Mouse (Mus musculus): ENCODE results near the gene Heca. TPM values are rescaled to one million over a fixed set of nuclear protein-coding genes. Genes with fewer than 3 reads are reported as not detected.
"Not testable (repeated sequence)": the region's sequence is repeated elsewhere in the genome, so short reads cannot be mapped to it uniquely, and the experiment has no call there.

The Heca gene
- polyA plus RNA-seq, 1 experiment from 2014 or later = 8.5 TPM

DNA sequence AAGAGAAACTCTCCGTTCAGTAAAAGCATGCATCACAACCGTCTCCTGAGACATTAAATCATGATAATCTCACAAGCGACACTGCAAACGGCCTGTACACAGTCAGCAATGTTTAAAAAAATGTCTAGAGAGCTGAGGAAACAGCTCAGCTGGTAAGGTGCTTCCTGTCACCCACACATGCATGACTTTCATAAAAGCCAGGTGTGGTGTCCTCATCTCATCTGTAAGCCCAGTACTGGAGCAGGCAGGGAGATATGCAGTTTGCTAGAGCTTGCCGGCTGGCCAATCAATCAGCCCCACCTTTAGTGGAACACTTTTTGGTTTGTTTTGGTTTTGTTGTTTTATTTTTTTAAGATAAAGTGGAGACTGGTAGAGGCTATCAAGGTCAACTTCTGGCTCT, 27.9 kb downstream of the Heca start:
- ATAC-seq (ENCODE audit: low read depth) = no peak

DNA sequence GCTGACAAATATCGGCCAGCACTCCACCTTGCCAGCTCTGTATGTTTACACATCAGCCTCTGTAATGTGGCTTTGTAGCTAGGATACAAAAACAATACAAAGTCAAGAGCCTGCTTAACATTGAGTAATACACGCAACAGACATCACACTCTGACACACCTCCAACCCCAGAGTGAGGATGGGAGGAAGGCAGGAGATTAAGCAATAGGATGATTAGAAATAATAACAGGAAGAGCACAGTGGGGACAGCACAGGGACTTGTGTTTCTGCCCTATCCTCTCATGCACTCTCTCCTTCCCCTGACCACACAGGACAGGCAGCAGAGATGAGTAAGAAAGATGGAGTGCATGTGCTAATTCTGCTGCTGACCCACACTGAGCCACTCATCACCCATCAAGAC, 28.8 kb downstream of the Heca start:
- ATAC-seq (ENCODE audit: low read depth) = no peak
- Histone ChIP-seq H3K4me1 (ENCODE audit: control insufficient read depth, insufficient read depth, low read length) (no peaks in the 10 kb centered on the region), H3K27ac (replicated peaks; ENCODE audit: low read depth, low read length) (no peak overlapping the region), H3K4me3 (ENCODE audit: low read depth, low read length) (no peak overlapping the region), H3K4me2 (ENCODE audit: low read depth, low read length) (no peak overlapping the region), H3K36me3 (ENCODE audit: control insufficient read depth, insufficient read depth, low read length) (peaks cover 14% of the 10 kb centered on the region), H3K9me3 (ENCODE audit: control insufficient read depth, low read length) (no peaks in the 10 kb centered on the region), H3K9ac (ENCODE audit: low read depth, low read length) (no peak overlapping the region), H3K27me3 (replicated peaks; ENCODE audit: control insufficient read depth, insufficient read depth, low read length) (no peaks in the 10 kb centered on the region)
- DNase-seq (ENCODE audit: low spot score) = no peak
- WGBS = 80% methylated on average over 2 of the region's 2 CpGs

More for the DNA sequence above, 27.9 kb downstream of the Heca start:
- Histone ChIP-seq H3K36me3 (ENCODE audit: control insufficient read depth, insufficient read depth, low read length) (peaks cover 9% of the 10 kb centered on the region), H3K4me1 (ENCODE audit: control insufficient read depth, insufficient read depth, low read length) (no peaks in the 10 kb centered on the region), H3K4me3 (ENCODE audit: low read depth, low read length) (no peak overlapping the region), H3K27me3 (replicated peaks; ENCODE audit: control insufficient read depth, insufficient read depth, low read length) (no peaks in the 10 kb centered on the region), H3K4me2 (ENCODE audit: low read depth, low read length) (no peak overlapping the region), H3K9me3 (ENCODE audit: control insufficient read depth, low read length) (no peaks in the 10 kb centered on the region), H3K27ac (replicated peaks; ENCODE audit: low read depth, low read length) (no peak overlapping the region), H3K9ac (ENCODE audit: low read depth, low read length) (no peak overlapping the region)
- 61% methylated on average over 5 of the region's 5 CpGs for WGBS
- DNase-seq (ENCODE audit: low spot score) = no peak

DNA sequence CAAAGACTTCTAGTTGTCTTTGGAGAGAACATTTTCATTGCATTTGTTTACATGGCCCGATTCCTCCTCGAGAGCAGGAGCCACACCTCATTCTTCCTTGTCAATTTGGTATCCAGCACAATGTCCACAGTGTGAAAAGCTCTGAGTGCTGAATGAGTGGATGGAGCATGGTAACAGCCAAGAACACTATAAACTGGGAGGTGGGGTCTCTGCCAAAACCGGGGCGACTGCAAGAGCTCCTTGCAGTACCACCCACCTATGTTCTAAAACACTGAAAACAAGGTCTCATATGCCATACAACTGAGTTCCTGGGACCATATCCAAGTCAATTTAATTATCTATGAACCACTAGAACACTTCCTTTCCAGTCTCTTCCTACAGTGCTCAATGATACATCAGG, 39.1 kb downstream of the Heca start:
- ATAC-seq (ENCODE audit: low read depth) (no peak), DNase-seq (ENCODE audit: low spot score) (no peak)

DNA sequence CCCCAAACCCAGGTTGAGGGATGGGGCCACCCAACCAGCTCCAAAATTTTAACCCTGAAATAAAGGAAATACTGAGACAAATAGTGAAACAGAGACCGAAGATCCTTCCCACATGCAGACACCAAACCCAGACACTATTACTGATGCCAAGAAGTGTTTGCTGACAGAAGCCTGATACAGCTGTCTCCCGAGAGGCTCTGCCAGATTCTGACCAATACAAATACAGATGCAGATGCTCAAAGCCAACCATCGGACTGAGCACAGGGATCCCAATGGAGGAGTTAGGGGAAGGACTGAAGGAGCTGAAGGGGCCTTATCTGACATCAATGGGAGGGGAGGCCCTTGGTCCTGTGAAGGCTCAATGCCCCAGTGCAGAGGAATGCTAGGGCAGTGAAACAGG, 41.5 kb downstream of the Heca start:
- H3K4me3 ChIP-seq (ENCODE audit: low read depth, low read length); DNase-seq (ENCODE audit: low spot score): not testable (repeated sequence)
- 88% methylated on average over 3 of the region's 3 CpGs for WGBS

More for the DNA sequence above, 39.1 kb downstream of the Heca start:
- H3K9me3 ChIP-seq (ENCODE audit: control insufficient read depth, low read length) = 0 out of 2 replicates have a peak, but pooled peaks cover 5% of the 10 kb centered on the region
- WGBS = 89% methylated on average over 4 of the region's 4 CpGs
- no peak overlapping the region for H3K9ac ChIP-seq (ENCODE audit: low read depth, low read length)
- no peaks in the 10 kb centered on the region for H3K4me1 ChIP-seq (ENCODE audit: control insufficient read depth, insufficient read depth, low read length)
- H3K4me2 ChIP-seq (ENCODE audit: low read depth, low read length) = no peak overlapping the region
- no peak overlapping the region for H3K4me3 ChIP-seq (ENCODE audit: low read depth, low read length)
- peaks cover 30% of the 10 kb centered on the region for H3K36me3 ChIP-seq (ENCODE audit: control insufficient read depth, insufficient read depth, low read length)
- H3K27ac ChIP-seq (replicated peaks; ENCODE audit: low read depth, low read length) = no peak overlapping the region
- no peaks in the 10 kb centered on the region for H3K27me3 ChIP-seq (replicated peaks; ENCODE audit: control insufficient read depth, insufficient read depth, low read length)

DNA sequence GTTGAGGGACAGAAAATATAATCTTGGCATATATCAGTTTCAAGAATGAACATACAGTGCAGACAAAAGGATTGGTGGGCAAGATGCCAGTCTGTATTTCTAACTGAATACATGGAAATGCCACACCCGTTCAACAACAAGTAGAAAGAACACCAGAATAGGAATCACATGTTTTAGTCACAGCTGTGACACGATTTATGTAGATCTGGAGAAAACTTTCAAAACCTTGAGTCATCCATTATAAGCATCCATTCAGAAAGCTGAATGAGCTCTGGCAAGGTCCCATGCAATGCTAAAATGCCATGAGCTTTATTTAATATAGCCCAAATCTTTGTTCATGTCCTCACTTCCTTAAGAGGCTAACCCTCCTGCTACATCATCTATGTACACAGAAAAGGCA, 44.4 kb downstream of the Heca start:
- H3K27me3 ChIP-seq (replicated peaks; ENCODE audit: control insufficient read depth, insufficient read depth, low read length) = no peaks in the 10 kb centered on the region
- H3K4me1 ChIP-seq (ENCODE audit: control insufficient read depth, insufficient read depth, low read length) = no peaks in the 10 kb centered on the region
- no peak overlapping the region for H3K4me2 ChIP-seq (ENCODE audit: low read depth, low read length)
- H3K27ac ChIP-seq (replicated peaks; ENCODE audit: low read depth, low read length) = no peak overlapping the region
- no peak overlapping the region for H3K9ac ChIP-seq (ENCODE audit: low read depth, low read length)
- H3K36me3 ChIP-seq (ENCODE audit: control insufficient read depth, insufficient read depth, low read length) = peaks cover 47% of the 10 kb centered on the region
- DNase-seq (ENCODE audit: low spot score) (no peak), ATAC-seq (ENCODE audit: low read depth) (no peak)
- H3K9me3 ChIP-seq (ENCODE audit: control insufficient read depth, low read length) = 0 out of 2 replicates have a peak, but pooled peaks cover 5% of the 10 kb centered on the region
- no peak overlapping the region for H3K4me3 ChIP-seq (ENCODE audit: low read depth, low read length)
- 91% methylated on average over 2 of the region's 2 CpGs for WGBS

More for the DNA sequence above, 41.5 kb downstream of the Heca start:
- H3K27me3 ChIP-seq (replicated peaks; ENCODE audit: control insufficient read depth, insufficient read depth, low read length); H3K9me3 ChIP-seq (ENCODE audit: control insufficient read depth, low read length); ATAC-seq (ENCODE audit: low read depth); H3K4me1 ChIP-seq (ENCODE audit: control insufficient read depth, insufficient read depth, low read length); H3K4me2 ChIP-seq (ENCODE audit: low read depth, low read length); H3K9ac ChIP-seq (ENCODE audit: low read depth, low read length); H3K27ac ChIP-seq (replicated peaks; ENCODE audit: low read depth, low read length): not testable (repeated sequence)
- H3K36me3 ChIP-seq (ENCODE audit: control insufficient read depth, insufficient read depth, low read length) = peaks cover 35% of the 10 kb centered on the region

DNA sequence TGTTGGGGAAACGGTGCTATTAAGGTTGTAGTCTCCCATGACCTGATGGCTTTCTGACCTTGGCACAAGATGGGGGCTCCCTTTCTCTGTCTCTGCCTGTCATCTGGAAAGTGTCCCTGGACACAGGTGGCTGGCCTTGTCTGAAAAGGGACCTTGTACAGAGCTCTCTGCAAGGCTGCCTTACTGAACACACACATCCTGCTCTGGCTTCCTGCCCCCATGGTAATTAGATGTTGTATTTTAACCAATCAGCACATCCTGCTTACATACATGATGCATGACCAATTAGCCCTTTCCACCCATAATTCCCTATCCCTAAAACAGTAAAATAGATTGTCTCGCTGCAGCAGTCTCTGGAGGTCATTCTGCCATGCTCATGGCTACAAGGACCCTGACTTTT, 67.1 kb downstream of the Heca start:
- DNase-seq (ENCODE audit: low spot score) = no peak

DNA sequence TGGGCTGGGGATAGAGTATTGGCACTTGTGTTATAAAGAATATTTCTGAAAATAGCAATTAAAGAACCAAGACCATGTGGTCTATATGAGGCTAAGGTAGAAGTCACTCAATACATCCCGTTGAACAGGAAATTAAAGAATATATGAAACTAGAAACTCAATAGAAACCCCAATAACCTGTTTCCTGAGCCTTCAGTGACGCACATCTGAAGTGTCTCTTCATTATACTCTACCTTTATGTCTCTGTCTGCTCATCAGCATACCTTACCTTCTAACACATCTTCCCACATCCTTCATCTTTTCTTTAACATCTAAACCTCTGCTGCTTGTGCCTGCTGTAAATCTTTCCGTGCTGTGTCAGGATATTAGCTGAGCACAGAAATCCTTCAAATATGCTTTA, 67.8 kb downstream of the Heca start:
- WGBS = 82% methylated on average over 3 of the region's 3 CpGs

More for the DNA sequence above, 67.1 kb downstream of the Heca start:
- Histone ChIP-seq H3K27me3 (replicated peaks; ENCODE audit: control insufficient read depth, insufficient read depth, low read length) (no peaks in the 10 kb centered on the region), H3K4me3 (ENCODE audit: low read depth, low read length) (no peak overlapping the region), H3K27ac (replicated peaks; ENCODE audit: low read depth, low read length) (no peak overlapping the region), H3K4me1 (ENCODE audit: control insufficient read depth, insufficient read depth, low read length) (no peaks in the 10 kb centered on the region), H3K9ac (ENCODE audit: low read depth, low read length) (no peak overlapping the region), H3K36me3 (ENCODE audit: control insufficient read depth, insufficient read depth, low read length) (no peaks in the 10 kb centered on the region), H3K4me2 (ENCODE audit: low read depth, low read length) (no peak overlapping the region), H3K9me3 (ENCODE audit: control insufficient read depth, low read length) (no peaks in the 10 kb centered on the region)
- no peak for ATAC-seq (ENCODE audit: low read depth)
- 67% methylated on average over 2 of the region's 2 CpGs for WGBS

DNA sequence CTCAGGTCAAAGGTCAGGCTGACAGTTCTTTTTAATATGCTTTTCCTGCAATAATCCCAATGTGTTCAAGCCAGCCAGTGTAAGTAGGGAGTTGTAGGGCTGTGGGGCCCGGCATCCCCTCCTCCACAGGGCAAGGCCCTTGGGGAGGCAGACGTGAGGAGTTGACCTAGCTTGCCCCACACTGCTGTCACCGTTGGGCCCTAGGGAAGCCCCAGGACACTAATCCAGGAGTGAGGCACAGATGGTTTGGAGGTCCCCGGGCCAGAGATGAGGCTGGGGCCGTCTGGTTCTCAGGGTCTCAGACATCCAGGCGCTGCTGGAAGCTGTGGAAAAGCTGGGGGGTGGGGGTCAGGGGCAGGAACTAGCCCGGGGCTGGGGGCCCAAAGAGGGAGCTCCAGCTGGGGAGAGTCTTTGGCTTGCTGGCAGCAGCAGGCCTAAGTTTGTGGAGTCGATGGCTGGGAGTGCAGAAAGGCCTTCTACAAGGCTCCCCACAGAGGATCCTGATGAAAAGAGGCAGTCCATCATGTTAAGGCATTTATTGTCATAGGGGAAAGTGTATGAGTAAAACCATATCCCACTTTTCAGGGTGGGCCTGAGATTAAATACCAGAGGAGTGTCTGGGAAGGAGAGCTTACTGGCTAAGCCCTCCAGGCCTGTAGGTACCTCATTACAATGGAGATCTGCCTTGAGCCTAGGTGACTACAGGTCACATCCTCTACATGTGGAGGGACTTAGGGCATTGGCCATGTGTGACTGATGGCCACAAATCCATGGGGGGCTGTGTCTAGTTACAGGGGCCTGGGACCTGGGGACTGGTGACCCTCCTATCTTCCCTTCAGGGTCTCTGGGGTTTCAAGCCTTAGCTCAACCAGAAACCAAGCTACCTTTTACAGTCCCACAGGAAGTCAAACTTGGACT, 69.6 kb downstream of the Heca start:
- Histone ChIP-seq H3K4me3 (ENCODE audit: low read depth, low read length) (no peak overlapping the region), H3K27me3 (replicated peaks; ENCODE audit: control insufficient read depth, insufficient read depth, low read length) (no peaks in the 10 kb centered on the region), H3K9me3 (ENCODE audit: control insufficient read depth, low read length) (no peaks in the 10 kb centered on the region), H3K27ac (replicated peaks; ENCODE audit: low read depth, low read length) (no peak overlapping the region), H3K9ac (ENCODE audit: low read depth, low read length) (no peak overlapping the region), H3K36me3 (ENCODE audit: control insufficient read depth, insufficient read depth, low read length) (no peaks in the 10 kb centered on the region), H3K4me1 (ENCODE audit: control insufficient read depth, insufficient read depth, low read length) (no peaks in the 10 kb centered on the region), H3K4me2 (ENCODE audit: low read depth, low read length) (no peak overlapping the region)
- ATAC-seq (ENCODE audit: low read depth) = peak; percentile 50; the same call in 1 of the 2 replicates
- no peak for DNase-seq (ENCODE audit: low spot score)
- WGBS = 23% methylated on average over 8 of the region's 8 CpGs

More for the DNA sequence above, 67.8 kb downstream of the Heca start:
- H3K27me3 ChIP-seq (replicated peaks; ENCODE audit: control insufficient read depth, insufficient read depth, low read length) = no peaks in the 10 kb centered on the region
- H3K9ac ChIP-seq (ENCODE audit: low read depth, low read length) = no peak overlapping the region
- no peak overlapping the region for H3K4me3 ChIP-seq (ENCODE audit: low read depth, low read length)
- H3K27ac ChIP-seq (replicated peaks; ENCODE audit: low read depth, low read length) = no peak overlapping the region
- H3K4me1 ChIP-seq (ENCODE audit: control insufficient read depth, insufficient read depth, low read length) = no peaks in the 10 kb centered on the region
- ATAC-seq (ENCODE audit: low read depth) = no peak
- H3K4me2 ChIP-seq (ENCODE audit: low read depth, low read length) = no peak overlapping the region
- no peaks in the 10 kb centered on the region for H3K9me3 ChIP-seq (ENCODE audit: control insufficient read depth, low read length)
- no peak for DNase-seq (ENCODE audit: low spot score)
- H3K36me3 ChIP-seq (ENCODE audit: control insufficient read depth, insufficient read depth, low read length) = no peaks in the 10 kb centered on the region

Measured in embryonic facial prominence, embryonic 14.5 days (tissue).